In the genomic region with DNA sequence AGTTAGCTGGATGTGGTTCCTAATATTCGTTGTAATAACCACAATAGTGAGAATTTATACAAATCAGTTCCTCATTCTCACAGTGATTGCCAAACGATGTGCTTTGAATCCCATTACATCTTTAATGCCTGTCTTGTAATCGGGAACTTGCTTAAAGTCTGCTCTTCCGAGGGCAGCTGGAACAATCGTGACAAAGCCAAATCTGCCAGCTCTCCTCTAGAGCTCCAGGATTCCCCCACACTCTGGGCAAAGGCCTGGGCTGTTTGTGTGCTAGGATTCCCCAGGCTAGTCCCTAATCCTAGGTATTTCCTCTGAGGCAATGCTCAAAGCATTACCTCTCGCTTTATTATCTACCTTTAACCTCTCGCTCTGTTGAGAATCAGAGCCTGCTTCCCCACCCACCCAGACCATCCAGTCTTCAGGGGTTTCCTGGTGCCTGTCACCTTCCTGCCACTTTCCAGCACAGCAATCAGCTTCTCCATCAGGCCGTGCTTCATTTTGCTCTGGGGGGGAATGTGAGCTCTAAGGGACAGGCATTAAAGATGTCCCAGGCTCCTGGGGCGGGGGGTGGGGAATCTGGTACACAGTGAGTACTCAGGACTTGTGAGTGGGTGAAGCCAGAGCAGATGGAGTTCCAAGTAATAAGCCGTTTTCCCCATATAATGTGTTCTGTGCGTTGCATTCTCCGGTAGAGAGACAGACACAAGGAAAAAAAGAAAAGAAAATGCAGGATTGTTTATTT, we compare ENCODE assay signal across 10 mouse cellular contexts. TPM values are rescaled to one million over a fixed set of nuclear protein-coding genes. Genes with fewer than 3 reads are reported as not detected.
A peak's percentile ranks its signal among the peaks of the same experiment; 100 is the strongest.
DNase-seq lines count a peak whose midpoint lies in the region; ATAC-seq and TF ChIP-seq lines count a peak whose summit lies in the region.
"Had no signal": no experiment of that assay in that cellular context is flagged by ENCODE, and none has a peak within 500 bp of the region (broad histone marks: within the 10 kb centered on the region; RNA-seq: fewer than 3 reads in every experiment).

No protein-coding gene starts in this region.

- H3K4me3 ChIP-seq in gastrocnemius, adult 2 months, result peak overlapping the region; percentile 42
- H3K4me3 ChIP-seq in liver, embryonic 16.5 days (ENCODE audit: low read depth, low read length), result no peak overlapping the region
- H3K4me3 ChIP-seq in heart, embryonic 12.5 days, result no peak overlapping the region
- H3K4me3 ChIP-seq in macrophage (ENCODE audit: inconsistent target), result no peak overlapping the region
- H3K4me3 ChIP-seq: hindbrain, embryonic 12.5 days; liver, embryonic 13.5 days had no signal

- WGBS in liver, embryonic 16.5 days (ENCODE audit: insufficient replicate concordance), result 45% methylated on average over 12 of the region's 12 CpGs
- WGBS in heart, embryonic 12.5 days, result 56% methylated on average over 12 of the region's 12 CpGs
- WGBS in macrophage (ENCODE audit: missing documents), result 61% methylated on average over 12 of the region's 12 CpGs

- peaks cover 48% of the 10 kb centered on the region; the same call in 1 of the 2 replicates for H3K79me2 ChIP-seq in macrophage (ENCODE audit: inconsistent target)

- ATAC-seq in liver, embryonic 16.5 days (ENCODE audit: low read depth), result no peak
- ATAC-seq in heart, embryonic 12.5 days (ENCODE audit: insufficient number of reproducible peaks, low FRiP score), result no peak

- intact Hi-C loops in gastrocnemius, adult 2 months (cut with DNase I), result loop anchor here (2.0 to 5.0 kb wide), 2 partner anchors 47 to 71 kb away; a partner anchor contains a TSS

- TF ChIP-seq CTCF in gastrocnemius, adult 2 months (IDR thresholded peaks at IDR 0.05), result no peak

- no peak overlapping the region for H3K9ac ChIP-seq in liver, embryonic 16.5 days (ENCODE audit: low read depth, low read length)
- H3K9ac ChIP-seq in heart, embryonic 12.5 days, result 0 out of 2 replicates have a peak overlapping the region, but pooled peaks have one; percentile 30
- H3K9ac ChIP-seq: hindbrain, embryonic 12.5 days; liver, embryonic 13.5 days had no signal

- H3K27me3 ChIP-seq in liver, embryonic 16.5 days (ENCODE audit: control insufficient read depth, insufficient read depth, low read depth, low read length), result no peaks in the 10 kb centered on the region
- no peaks in the 10 kb centered on the region for H3K27me3 ChIP-seq in heart, embryonic 12.5 days (replicated peaks)
- H3K27me3 ChIP-seq: hindbrain, embryonic 12.5 days; liver, embryonic 13.5 days had no signal

- H3K36me3 ChIP-seq in liver, embryonic 16.5 days (ENCODE audit: control insufficient read depth, insufficient read depth), result no peaks in the 10 kb centered on the region
- peaks cover 3% of the 10 kb centered on the region; the same call in 1 of the 2 replicates for H3K36me3 ChIP-seq in heart, embryonic 12.5 days
- H3K36me3 ChIP-seq in macrophage (ENCODE audit: inconsistent target), result peaks cover 47% of the 10 kb centered on the region
- H3K36me3 ChIP-seq: hindbrain, embryonic 12.5 days; liver, embryonic 13.5 days had no signal

- no peak overlapping the region for H3K4me2 ChIP-seq in liver, embryonic 16.5 days (ENCODE audit: low read depth, low read length)
- H3K4me2 ChIP-seq in heart, embryonic 12.5 days, result no peak overlapping the region
- H3K4me2 ChIP-seq: hindbrain, embryonic 12.5 days; liver, embryonic 13.5 days had no signal

- H3K4me1 ChIP-seq in liver, embryonic 16.5 days (ENCODE audit: control insufficient read depth, low read depth, low read length), result no peaks in the 10 kb centered on the region
- H3K4me1 ChIP-seq in heart, embryonic 12.5 days (replicated peaks), result peaks cover 36% of the 10 kb centered on the region
- H3K4me1 ChIP-seq: liver, embryonic 13.5 days had no signal

- no peaks in the 10 kb centered on the region for H3K9me3 ChIP-seq in liver, embryonic 16.5 days (replicated peaks; ENCODE audit: control insufficient read depth, low read length)
- no peaks in the 10 kb centered on the region for H3K9me3 ChIP-seq in heart, embryonic 12.5 days (replicated peaks)
- H3K9me3 ChIP-seq: hindbrain, embryonic 12.5 days; liver, embryonic 13.5 days had no signal

- peak; percentile 26 for DNase-seq in gastrocnemius, adult 2 months
- no peak for DNase-seq in gastrocnemius, postnatal 10 days
- no peak for DNase-seq in liver
- no peak for DNase-seq in embryo, embryonic 11 days
- DNase-seq in ovary, postnatal 10 days (ENCODE audit: low spot score), result no peak
- DNase-seq: liver, embryonic 13.5 days had no signal

- H3K27ac ChIP-seq in gastrocnemius, adult 2 months, result peak overlapping the region; percentile 83
- H3K27ac ChIP-seq in liver, embryonic 16.5 days (ENCODE audit: low read length), result peak overlapping the region; percentile 19
- peak overlapping the region; percentile 63 for H3K27ac ChIP-seq in heart, embryonic 12.5 days (ENCODE audit: poor library complexity, severe bottlenecking)
- peak overlapping the region; percentile 96 for H3K27ac ChIP-seq in macrophage
- H3K27ac ChIP-seq: liver, embryonic 13.5 days had no signal

RNA-seq across cellular contexts. Expression of a gene that starts 47.3 kb away (rescaled TPM):
- 1 to 10 TPM; 1.6 to 3.5 TPM for total RNA-seq in gastrocnemius, adult 2 months (2021)
- total RNA-seq in gastrocnemius, postnatal 10 days (2021), result 1 to 10 TPM; 4.5 TPM
- polyA plus RNA-seq in liver, embryonic 16.5 days (2015; fragmentation: Nextera tagmentation; extraction: Ambion mirVana), result 6.4 and 7.4 TPM in 2 replicates
- polyA plus RNA-seq in heart, embryonic 12.5 days (2016; fragmentation: Nextera tagmentation; extraction: Ambion mirVana), result 5.0 and 6.0 TPM in 2 replicates
- total RNA-seq in macrophage (2018; cell fraction: chromatin; rRNA removed), result 100 to 1,000 TPM; 216 to 688 (median 445) TPM
- total RNA-seq in macrophage (2018; cell fraction: cytosol; rRNA removed), result 100 to 1,000 TPM in 20 of 26 experiments, 10 to 100 TPM in 6; 59.3 to 173 (median 123) TPM
- total RNA-seq in macrophage (2018; cell fraction: nucleus; rRNA removed), result 100 to 1,000 TPM; 191 to 540 (median 334) TPM
- polyA plus RNA-seq in macrophage (2018), result 63.8 to 164 TPM (median 95.9 TPM) in 3 replicates

RNA-seq across cellular contexts. Expression of a gene that starts 58.9 kb away (rescaled TPM):
- 10 to 100 TPM; 35.5 to 38.0 TPM for total RNA-seq in gastrocnemius, adult 2 months (2021)
- total RNA-seq in gastrocnemius, postnatal 10 days (2021), result 10 to 100 TPM; 38.0 to 54.1 TPM
- 24.2 and 24.9 TPM in 2 replicates for polyA plus RNA-seq in liver, embryonic 16.5 days (2015; fragmentation: Nextera tagmentation; extraction: Ambion mirVana)
- polyA plus RNA-seq in heart, embryonic 12.5 days (2016; fragmentation: Nextera tagmentation; extraction: Ambion mirVana), result 58.9 and 63.6 TPM in 2 replicates
- total RNA-seq in macrophage (2018; cell fraction: chromatin; rRNA removed), result 100 to 1,000 TPM; 127 to 407 (median 303) TPM
- total RNA-seq in macrophage (2018; cell fraction: cytosol; rRNA removed), result 10 to 100 TPM; 26.2 to 60.7 (median 37.9) TPM
- total RNA-seq in macrophage (2018; cell fraction: nucleus; rRNA removed), result 100 to 1,000 TPM in 21 of 26 experiments, 10 to 100 TPM in 5; 52.2 to 281 (median 124) TPM
- polyA plus RNA-seq in macrophage (2018), result 34.0 to 41.8 TPM (median 34.7 TPM) in 3 replicates

Comparison
In these comparisons a context has a peak if more than half of its experiments do, and no peak if none do; other contexts are left out.
1. H3K27ac ChIP-seq: peak in every context shown above with its lines; median percentile 96 in macrophage; 83 in gastrocnemius, adult 2 months; 63 in heart, embryonic 12.5 days; 19 in liver, embryonic 16.5 days.